Mouse (Mus musculus) MEL-GATA-1-ER (cell line): ENCODE measurements around the gene Nipal4.

Source experiments
- DNase-seq: peaks from one replicate; pipeline ENCODE4 v3.0.0-alpha.2; 2012; ENCODE audit warnings: low read depth; ENCODE audit errors: extremely low read depth

Gene Nipal4

DNA sequence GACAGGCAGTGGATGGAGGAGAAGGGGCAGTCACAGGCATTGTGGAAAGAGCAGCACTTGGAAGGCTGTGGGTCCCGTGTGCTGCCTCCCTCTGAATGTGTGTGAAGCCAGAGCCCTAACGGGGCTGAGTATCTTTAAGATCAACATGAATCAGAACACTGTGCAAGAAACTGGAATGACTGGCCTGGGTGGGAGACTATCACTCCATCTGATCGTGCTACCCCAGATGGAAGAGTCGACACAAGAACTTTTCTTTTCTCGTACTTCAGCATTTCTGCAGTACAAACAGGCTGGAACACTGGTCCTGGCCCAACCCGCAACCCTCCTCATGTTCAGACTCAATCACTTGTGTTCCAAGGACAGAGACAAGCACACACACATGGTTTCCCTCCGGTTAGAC lies 2.2 kb upstream of the Nipal4 start:
- no peak for DNase-seq

DNA sequence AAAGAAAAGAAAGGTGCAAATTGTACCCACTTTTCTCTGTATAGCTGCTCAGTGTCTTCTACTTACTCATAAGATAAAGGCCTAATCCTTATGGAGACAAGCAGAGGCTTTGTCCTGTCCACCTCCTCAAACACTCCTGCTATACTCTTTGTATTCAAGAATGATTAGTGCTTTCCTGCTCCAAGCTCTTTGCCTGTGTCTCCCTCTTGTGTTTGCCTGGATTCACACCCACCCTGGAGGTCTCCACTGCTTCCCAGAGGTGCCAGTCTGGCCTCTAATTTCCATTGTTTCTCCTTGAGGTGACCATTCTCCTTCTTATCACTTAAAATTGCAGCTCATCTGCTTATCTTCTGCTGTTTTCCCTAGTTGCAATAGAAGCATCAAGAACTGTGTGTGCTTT lies 8.8 kb downstream of the Nipal4 start:
- DNase-seq = no peak

DNA sequence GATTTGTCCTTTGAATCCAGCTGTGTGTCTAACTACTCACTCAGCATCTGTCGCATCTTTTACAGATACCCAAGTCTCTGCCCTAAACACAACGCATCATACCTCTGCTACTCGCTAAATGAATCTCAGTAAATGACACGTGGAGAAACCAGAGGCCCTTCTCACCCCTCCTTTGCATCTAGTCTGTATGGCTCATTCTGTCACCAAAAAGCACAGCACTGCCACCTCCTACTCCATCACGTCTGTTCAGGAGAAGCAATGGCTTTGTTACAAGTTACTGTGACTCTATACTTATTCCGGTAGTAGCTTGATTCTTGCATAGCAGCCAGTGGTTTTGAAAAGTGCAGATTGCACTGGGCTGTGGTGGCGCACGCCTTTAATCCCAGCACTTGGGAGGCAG lies 9.4 kb downstream of the Nipal4 start:
- no peak for DNase-seq

DNA sequence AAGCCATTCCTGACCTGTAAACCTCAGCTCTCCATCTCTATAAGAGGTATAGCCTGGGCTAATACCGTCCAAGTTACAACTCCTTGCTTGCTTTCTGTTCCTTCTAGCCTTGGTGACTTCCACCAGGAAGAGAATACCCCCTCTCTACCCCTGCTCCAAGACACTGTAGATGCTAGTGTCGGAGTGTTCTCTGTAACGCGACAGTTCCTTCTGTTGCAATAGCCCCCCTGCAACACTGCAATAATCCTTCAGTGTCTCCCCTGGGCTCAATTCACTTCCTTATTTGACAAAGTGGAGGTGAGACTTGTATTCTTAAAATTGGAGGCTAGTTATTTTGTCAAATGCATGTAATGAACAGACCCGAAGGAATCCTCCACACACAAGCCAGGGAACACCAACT lies 19.7 kb downstream of the Nipal4 start:
- no peak for DNase-seq

DNA sequence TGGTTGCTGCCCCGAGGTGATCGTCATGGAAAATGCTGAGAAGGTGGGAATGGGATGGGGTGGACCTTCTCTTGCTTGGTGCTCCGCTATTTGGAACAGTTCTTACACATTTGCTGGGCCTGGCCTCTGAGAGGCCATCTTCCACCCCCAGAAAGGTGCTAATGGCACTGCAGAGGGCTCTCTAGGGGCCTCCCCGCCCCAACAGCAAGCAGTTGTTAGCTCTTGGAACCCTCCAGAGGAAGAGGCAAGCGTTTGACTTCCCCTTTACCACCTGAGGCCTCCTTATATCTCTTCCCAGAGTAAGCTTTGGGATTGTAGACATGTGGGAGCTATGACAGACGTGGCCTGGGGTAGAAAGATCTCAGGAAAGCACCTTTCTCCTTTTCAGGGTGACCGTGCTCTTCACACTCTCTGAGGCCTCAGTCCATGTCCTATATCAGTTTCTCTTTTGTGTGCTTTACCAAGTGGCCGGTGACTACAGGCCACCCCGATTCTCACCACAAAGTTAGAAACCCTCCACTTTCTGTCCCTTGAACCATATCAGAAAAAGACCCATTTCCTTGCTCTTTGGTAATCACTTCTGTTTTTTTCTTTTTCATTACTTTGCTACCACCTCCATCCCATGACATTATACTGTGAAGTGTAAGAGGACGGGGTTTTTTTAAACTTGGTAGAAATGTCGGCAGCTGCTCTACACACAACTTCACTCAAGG lies 21.0 kb downstream of the Nipal4 start:
- DNase-seq = no peak

DNA sequence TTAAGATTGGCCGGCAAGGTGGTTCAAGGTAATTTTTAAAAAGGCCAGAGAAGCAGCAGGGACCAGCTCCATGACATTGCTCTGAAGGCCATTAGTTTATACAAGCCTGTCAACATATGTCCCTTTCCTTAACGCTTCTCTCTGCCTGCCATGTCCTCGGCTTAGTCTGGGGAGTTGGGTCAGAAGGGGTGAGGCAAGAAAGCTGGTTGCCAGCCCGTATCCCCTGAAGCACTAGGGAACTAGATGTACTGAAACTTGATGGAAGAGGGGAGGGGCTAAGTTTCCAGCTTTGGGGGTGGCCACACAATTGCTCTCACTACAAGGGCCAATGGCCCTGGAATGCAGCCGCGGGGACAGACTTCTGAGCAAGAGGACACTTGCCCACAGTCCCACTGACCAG lies 23.0 kb downstream of the Nipal4 start:
- no peak for DNase-seq

DNA sequence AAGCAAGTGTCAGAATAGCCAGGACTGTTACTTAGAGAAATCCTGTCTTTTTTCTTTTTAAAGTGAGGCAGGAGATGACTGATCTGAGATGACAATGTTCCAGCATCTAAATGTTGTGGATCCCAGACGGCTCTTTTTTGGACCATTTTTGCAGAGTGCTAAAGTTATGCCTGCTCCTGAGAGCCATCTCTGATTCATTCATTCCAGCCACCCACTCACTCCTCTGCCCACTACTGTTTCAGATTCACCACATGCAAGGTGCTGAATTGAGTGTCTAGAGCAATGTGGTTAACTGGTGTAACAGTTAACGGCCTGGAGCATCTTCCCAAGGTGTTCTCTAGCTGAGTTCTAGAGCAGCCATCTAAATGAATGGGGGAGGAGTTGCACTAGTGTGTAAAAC lies 31.4 kb downstream of the Nipal4 start:
- no peak for DNase-seq

DNA sequence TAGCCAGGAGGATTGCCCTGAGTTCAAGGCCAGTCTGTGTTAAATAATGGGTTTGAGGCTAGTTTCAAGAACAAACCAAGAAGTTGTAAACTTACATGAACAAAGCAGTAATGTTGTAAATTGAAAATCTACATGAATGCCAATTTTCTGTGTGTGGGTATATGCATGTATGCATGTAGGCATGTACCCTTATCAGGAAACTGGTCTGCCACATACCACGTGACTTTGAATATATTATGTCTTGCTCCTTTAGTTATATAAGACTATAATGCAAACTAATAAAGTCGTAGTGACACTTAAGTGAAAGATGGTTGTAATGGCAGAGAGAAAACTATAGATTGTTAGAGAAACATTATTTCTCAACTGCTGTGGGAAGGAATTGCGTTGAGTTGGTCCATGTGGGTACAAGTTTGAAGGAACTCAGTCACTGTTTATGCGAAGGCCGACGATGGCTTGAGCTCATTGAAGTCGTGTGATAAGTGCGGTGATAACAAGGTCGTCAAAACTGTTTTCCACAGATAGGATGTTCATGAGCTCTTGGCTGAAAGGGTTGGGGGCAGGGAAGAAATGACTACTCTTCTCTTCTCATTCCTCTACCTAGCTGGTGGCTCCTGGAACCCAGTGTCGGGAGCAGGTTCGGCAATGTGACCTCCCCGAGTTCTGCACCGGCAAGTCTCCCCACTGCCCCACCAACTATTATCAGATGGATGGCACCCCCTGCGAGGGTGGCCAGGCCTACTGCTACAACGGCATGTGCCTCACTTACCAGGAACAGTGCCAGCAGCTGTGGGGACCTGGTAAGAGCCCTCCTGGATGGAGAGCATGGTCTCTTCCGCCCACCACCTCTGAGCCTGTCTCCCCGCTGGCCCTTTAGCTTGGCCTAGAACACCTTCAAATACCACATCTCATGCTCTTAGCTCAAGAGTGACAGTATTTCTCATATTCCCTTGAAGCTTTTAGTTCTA lies 35.0 kb downstream of the Nipal4 start:
- no peak for DNase-seq

DNA sequence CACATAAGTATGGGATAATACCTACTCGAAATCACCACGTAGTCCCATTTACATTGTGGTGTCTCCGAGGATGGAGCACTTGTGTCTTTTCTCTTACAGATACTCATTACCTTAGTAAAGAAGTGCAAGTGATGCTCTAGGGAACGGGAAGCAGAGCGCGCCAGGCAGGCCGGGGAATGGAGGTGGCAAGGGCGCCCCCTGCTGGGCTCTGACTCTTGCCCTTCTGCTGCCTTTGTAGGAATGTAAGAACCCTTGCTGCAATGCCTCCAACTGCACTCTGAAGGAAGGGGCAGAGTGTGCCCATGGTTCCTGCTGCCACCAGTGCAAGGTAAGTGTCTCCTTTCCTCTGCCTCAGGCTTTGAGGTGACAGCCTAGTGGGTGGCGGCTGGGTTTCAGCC lies 37.8 kb downstream of the Nipal4 start:
- peak; percentile 54 for DNase-seq

DNA sequence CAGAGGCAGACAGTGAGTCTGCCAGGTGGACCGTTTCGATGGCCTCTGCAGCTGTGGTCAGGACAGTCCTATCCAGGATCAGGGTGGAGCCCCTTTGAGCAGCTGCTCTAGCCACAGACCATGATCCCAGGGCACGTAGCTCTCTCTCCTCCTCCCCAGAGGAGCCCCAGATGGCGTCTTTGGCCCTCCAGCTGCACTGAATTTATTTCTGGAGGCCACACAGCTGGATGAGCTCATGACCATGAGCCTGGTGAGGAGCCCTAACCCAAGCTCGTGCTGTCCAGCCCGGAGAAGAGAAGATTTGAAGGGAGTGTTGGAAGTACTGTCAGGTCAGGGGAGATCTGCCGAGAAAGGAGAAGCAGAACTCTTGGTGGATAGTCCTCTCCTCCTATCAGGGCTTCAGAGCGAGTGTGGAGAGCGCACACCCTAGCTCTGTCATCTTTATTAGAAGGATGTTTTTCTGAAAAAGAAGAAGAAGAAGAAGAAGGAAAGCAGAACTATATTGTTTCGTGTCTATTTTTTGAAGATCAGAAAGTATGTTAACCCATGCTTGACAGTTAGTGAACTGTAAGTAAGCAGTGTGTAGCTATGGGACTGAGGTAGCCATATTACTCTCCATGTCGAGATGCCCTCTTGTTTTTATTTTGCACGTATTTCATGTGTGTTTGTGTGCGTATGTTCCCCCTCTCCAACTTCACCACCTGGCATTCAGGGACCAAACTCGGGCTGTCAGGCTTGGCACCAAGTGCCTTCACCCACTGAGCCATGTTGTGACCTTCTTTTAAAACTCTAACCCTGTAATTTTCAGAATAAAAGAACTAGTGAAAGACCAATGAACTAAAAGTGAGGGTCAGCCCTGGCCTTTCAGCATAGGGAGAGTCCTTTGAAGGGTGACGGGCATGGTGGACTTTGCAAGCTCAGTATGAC lies 38.4 kb downstream of the Nipal4 start:
- peak; percentile 60 for DNase-seq

DNA sequence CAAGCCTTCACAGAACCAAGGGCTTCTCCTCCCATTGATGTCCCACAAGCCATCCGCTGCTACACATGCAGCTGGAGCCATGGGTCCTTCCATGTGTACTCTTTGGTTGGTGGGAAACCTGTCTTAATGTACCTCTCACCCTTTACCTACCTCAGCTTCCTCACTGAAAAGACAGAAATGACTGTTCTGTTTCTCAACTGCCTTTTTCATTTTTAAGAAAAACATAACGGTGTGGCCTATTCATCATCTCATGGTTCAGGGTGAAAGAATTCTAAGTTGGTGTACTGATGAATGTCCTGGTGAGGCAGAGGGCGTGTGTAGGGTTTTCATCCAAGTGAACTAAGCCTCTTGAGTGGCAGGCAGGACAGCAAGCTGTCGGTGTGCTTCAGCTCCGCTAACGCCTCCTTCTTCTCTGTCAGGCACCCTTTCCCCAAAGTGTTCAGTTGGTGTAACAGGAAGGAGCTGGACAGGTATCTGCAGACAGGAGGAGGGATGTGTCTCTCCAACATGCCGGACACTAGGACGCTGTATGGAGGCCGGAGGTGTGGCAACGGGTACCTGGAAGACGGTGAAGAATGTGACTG lies 39.4 kb downstream of the Nipal4 start:
- no peak for DNase-seq

DNA sequence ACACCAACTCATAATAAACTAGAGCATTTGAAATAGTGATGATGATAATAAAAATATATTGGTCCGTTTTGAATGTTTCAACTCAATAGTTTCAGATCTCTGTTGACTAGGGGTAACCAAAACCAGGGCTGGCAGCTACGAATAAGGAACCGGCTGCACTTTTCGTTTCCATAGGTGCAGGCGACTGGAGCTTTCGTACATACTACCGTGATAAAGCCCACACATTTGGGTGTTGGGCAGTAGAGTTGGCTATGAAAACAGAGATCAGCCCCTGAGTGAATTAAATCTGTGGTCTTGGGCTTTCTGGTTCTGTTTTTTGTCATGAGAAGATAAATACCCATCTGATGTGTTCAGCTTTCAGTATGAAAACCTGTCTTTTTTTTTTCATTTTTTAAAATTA lies 40.0 kb downstream of the Nipal4 start:
- no peak for DNase-seq

DNA sequence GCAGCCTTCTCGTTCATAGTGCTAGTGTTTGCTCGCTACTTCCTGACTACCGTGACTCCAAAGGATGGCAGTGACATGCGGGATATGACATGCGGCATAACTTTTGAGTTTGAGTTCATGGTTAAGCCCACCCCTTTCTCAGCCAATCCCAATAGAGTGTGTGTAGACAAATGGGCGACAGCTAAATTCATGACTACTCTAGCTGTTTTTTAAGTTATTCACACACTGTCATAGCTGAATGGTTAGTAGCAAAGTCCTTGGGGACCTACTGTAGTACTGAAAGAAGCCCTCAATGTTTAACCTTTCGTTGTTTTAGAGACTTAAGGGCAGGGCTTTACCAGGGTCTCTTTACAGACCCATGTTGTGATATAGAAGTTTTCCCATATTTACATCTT lies 40.5 kb downstream of the Nipal4 start:
- no peak for DNase-seq

DNA sequence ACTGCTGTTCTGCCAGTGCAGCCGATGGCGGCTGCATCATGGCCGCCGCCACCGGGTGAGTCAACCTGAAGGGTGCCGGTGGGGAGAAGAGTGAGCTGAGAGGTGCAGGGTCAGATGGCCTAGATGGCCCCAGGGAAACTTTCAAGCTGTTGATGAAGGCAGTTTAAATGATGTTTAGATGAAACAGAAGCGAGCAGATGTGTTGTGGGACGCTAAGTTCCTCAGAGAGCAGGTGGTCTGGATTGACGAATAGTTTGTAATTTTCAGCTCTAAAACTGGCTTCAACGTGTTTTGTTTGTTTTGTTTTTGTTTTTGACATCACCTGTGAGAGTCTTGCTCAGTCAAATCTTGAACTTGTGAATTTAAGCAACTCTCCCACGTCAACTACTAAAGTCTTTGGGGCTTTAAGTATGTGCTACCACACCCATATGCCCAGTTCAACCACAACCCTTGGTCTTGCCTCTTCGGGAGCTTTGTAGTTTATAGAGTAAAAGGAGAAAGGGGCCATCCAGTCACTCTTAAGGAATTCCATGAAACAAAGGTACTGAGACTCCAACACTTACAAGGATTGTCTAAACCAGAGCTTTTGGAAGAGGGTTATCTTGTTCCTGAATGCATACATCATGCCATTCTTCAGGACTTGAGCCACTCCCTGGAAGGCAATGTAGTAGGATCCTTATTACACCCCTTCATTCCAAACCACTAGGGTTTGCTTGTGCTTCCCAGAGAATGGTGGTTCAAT lies 41.0 kb downstream of the Nipal4 start:
- DNase-seq = no peak

DNA sequence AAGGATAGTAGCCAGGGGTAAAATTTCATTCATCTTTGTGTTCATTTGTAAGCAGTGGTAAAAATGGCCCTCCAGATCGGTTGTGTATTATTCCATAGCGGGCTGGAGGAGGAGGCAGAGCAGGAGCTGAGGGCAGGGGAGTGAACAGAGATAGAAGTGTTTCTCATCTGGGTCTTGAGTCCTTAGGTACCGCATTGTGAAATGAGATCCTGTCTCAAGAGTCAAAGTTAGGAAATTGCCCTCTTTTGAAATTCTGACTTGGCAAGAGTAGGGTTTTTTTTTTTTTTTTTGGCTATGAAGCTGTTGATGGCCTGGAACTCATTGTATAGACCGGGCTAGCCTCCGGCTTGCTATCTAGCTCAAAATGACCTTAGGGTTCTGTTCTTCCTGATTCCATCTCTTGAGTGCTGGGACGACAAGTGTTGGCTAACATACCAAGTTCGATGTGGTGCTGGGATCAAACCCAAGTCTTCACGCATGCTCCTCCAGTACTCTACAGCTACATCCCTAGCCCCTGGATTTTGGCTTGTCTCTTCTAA lies 42.9 kb downstream of the Nipal4 start:
- DNase-seq = no peak

DNA sequence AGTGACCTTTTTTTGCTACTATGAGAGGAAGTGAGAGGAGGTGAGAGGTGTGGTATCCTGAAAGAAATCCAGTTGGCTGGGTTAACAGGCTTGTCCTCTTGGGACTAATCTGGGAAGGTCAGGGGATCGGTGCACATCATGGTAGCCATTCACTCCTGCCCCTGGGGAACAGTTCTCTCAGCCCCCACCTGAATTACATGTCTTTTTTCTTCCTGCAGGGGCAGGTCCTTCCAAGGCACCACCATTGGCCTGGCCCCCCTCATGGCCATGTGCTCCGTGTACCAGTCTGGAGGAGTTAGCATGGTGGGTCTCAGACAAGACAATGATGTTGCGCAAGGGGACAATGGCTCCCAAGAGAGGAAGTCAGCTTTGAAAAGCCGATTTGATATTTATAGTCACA lies 43.4 kb downstream of the Nipal4 start:
- DNase-seq = no peak

DNA sequence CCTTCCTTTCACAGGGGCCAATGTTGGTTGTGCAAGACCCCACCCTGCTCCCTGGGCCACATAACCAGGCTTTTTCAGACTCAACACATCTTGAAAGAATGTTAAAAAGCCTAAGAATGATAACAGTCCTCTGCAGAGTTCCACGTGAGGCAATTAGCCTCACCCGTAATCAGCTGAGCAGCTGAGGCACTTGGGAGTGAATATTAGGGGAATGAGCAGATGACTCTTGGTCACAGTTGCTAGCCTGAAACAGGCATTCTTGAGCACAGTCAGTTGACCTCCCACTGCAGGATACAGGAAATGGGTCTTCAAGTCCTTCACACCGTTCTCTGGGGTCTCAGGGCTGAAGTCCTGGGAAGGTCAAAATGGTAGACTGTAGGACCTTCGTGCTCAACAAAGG lies 44.6 kb downstream of the Nipal4 start:
- no peak for DNase-seq

DNA sequence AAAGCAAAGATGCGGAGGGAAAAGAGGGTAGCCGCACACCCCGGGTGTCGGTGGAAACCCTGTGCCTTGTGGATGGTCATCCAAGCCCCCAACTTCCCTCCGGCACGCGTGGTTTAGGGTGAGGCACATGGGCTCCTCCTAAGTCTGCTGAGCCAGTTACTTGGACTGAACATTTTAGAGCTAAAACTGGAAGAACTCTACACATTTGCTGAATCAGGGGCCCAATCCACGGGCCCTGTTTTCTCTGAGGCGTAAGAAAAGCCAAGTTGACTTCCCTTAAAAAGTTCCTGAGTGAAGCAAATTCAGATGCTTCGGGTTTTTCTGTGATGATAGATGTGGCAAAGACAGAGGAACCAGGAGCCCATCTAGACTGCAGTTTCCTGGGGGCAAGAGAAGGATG lies 46.2 kb downstream of the Nipal4 start:
- DNase-seq = no peak

DNA sequence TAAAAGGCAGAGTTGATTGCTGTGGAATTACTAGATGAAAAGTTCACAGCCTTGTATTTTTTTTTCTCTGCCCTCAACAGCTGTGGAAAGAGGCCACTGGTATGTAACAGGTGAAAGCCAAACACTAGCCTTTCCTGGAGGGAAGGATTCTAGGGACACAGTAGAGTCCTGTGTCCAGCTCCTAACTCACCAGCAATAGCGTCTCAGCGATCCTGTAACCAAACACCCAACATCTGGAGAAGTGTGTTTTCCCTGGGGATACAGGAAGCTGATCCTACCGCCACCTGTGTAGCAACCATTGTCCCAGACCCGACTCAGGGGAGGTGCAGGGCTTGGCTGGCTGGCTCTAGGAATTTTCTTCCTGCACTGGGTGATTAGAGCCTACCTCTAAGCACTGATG lies 46.7 kb downstream of the Nipal4 start:
- DNase-seq = no peak

DNA sequence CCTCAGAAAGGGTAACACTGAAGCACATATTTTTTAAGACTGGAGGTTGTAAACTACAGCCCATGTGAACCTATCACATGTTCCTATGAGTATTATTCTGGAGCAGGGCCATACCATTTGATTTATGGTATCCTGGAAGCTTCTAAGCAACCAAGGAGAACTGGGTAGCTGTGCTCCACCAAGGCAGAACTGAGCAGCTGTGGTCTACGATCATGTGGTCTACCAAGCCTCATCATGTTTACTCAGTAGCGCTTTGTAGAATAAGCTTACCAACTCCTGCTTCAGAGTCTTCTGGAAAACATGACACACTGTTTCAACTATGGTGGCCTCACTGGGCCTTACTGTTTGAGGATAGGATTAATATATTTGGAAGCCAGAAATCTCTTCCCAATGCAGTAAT lies 49.8 kb downstream of the Nipal4 start:
- no peak for DNase-seq
